Mouse (Mus musculus) forebrain, embryonic 15.5 days (tissue): Measurements from ENCODE around the gene Cdc42bpb. TPM values are rescaled to one million over a fixed set of nuclear protein-coding genes. Genes with fewer than 3 reads are reported as not detected.

ENCODE experiments used
- ATAC-seq: fragments of 200-750 bp; cut with Nextera tagmentation; replicated peaks from 2 replicates; pipeline ENCODE4 v1.8.0; 2017; ENCODE audit warnings: mild to moderate bottlenecking, moderate TSS enrichment, moderate library complexity
- H3K27ac ChIP-seq: fragments of 300-500 bp; sonication (generic); replicated peaks from 2 replicates; pipeline ENCODE4 v1.5.1; 2015; ENCODE audit warnings: mild to moderate bottlenecking, inconsistent platforms
- H3K27me3 ChIP-seq: fragments of 300-500 bp; sonication (generic); 2 replicates; pipeline ENCODE4 v1.6.1; 2015; ENCODE audit warnings: inconsistent platforms
- H3K36me3 ChIP-seq: fragments of 300-500 bp; sonication (generic); 2 replicates; pipeline ENCODE4 v1.6.1; 2015; ENCODE audit warnings: mild to moderate bottlenecking, inconsistent platforms
- H3K4me1 ChIP-seq: fragments of 300-500 bp; sonication (generic); 2 replicates; pipeline ENCODE4 v1.6.1; 2015; ENCODE audit warnings: inconsistent platforms
- H3K4me2 ChIP-seq: fragments of 300-500 bp; sonication (generic); replicated peaks from 2 replicates; pipeline ENCODE4 v1.6.1; 2015; ENCODE audit warnings: mild to moderate bottlenecking, inconsistent platforms
- H3K4me3 ChIP-seq: fragments of 300-500 bp; sonication (generic); 2 replicates; pipeline ENCODE4 v1.5.1; 2015; ENCODE audit warnings: mild to moderate bottlenecking, inconsistent platforms
- H3K9ac ChIP-seq: fragments of 300-500 bp; sonication (generic); replicated peaks from 2 replicates; pipeline ENCODE4 v1.6.1; 2015; ENCODE audit warnings: mild to moderate bottlenecking, inconsistent platforms
- H3K9me3 ChIP-seq: fragments of 300-500 bp; sonication (generic); 2 replicates; pipeline ENCODE4 v1.6.1; 2016; ENCODE audit warnings: inconsistent platforms
- WGBS: fragments of 180-500 bp; shearing (Covaris S2); methylation state at CpG from one replicate; pipeline ENCODE4 v1.1.7; 2015; ENCODE audit warnings: mixed read lengths; 5-methylcytosine and 5-hydroxymethylcytosine counted together
- polyA plus RNA-seq: library from polyadenylated mRNA; unstranded; fragments of >200 nt; fragmentation: Nextera tagmentation; extraction: Ambion mirVana; gene quantifications from 2 replicates; pipeline ENCODE4 v1.2.1, GENCODE M21; 2015

The Cdc42bpb gene
- polyA plus RNA-seq, 1 experiment from 2014 or later: 35.5 TPM

GRCm38 (mm10) chr12:111246808-111247464 lies 130.6 kb downstream of the Cdc42bpb start:
- H3K36me3 ChIP-seq: peaks cover 21% of the 10 kb centered on the region; the same call in 1 of the 2 replicates
- no peak overlapping the region for H3K4me3 ChIP-seq
- H3K27me3 ChIP-seq: no peaks in the 10 kb centered on the region
- H3K4me1 ChIP-seq: no peaks in the 10 kb centered on the region
- no peak overlapping the region for H3K9ac ChIP-seq
- H3K9me3 ChIP-seq: no peaks in the 10 kb centered on the region
- no peak overlapping the region for H3K27ac ChIP-seq
- ATAC-seq: no peak
- 97% methylated on average over 9 of the region's 9 CpGs for WGBS
- no peak overlapping the region for H3K4me2 ChIP-seq

GRCm38 (mm10) chr12:111245070-111245469 lies 132.4 kb downstream of the Cdc42bpb start:
- no peak for ATAC-seq
- WGBS: 67% methylated on average over 6 of the region's 6 CpGs
- H3K36me3 ChIP-seq: peaks cover 21% of the 10 kb centered on the region; the same call in 1 of the 2 replicates

GRCm38 (mm10) chr12:111243733-111244132 lies 133.8 kb downstream of the Cdc42bpb start:
- peaks cover 24% of the 10 kb centered on the region; the same call in 1 of the 2 replicates for H3K36me3 ChIP-seq
- H3K9me3 ChIP-seq: no peaks in the 10 kb centered on the region
- no peaks in the 10 kb centered on the region for H3K27me3 ChIP-seq
- no peak overlapping the region for H3K9ac ChIP-seq
- no peak overlapping the region for H3K4me3 ChIP-seq
- ATAC-seq: no peak
- H3K4me2 ChIP-seq: no peak overlapping the region
- 91% methylated on average over 12 of the region's 12 CpGs for WGBS
- no peak overlapping the region for H3K27ac ChIP-seq
- 0 out of 2 replicates have a peak, but pooled peaks cover under 1% of the 10 kb centered on the region for H3K4me1 ChIP-seq

More at GRCm38 (mm10) chr12:111245070-111245469, 132.4 kb downstream of the Cdc42bpb start:
- Histone ChIP-seq H3K27me3 (no peaks in the 10 kb centered on the region), H3K9me3 (no peaks in the 10 kb centered on the region), H3K27ac (no peak overlapping the region), H3K4me2 (no peak overlapping the region), H3K9ac (no peak overlapping the region), H3K4me3 (no peak overlapping the region), H3K4me1 (no peaks in the 10 kb centered on the region)

Other genes with a start within 250 kb of the Cdc42bpb start
- 14.7 and 17.3 TPM in 2 replicates for gene Traf3, start 211.3 kb downstream of the Cdc42bpb start, polyA plus RNA-seq
- gene 4930595D18Rik, start 193.2 kb downstream of the Cdc42bpb start, polyA plus RNA-seq: not detected in 2 replicates
- 5.0 and 6.4 TPM in 2 replicates for gene Amn, start 106.6 kb downstream of the Cdc42bpb start, polyA plus RNA-seq
- gene Lbhd2, start 29.1 kb upstream of the Cdc42bpb start, polyA plus RNA-seq: 1.6 and 2.2 TPM in 2 replicates
- gene Exoc3l4, start 39.3 kb upstream of the Cdc42bpb start, polyA plus RNA-seq: 1.7 and 2.0 TPM in 2 replicates
- 0.51 and 1.1 TPM in 2 replicates for gene Tnfaip2, start 64.8 kb upstream of the Cdc42bpb start, polyA plus RNA-seq
- 0.55 and 0.79 TPM in 2 replicates for gene Gm266, start 108.1 kb upstream of the Cdc42bpb start, polyA plus RNA-seq
- gene Eif5, start 160.3 kb upstream of the Cdc42bpb start, polyA plus RNA-seq: 620 and 638 TPM in 2 replicates
- 46.1 and 54.4 TPM in 2 replicates for gene Mark3, start 196.8 kb upstream of the Cdc42bpb start, polyA plus RNA-seq